Mouse (Mus musculus): ENCODE data around the gene Zfand5. TPM values are rescaled to one million over a fixed set of nuclear protein-coding genes. Genes with fewer than 3 reads are reported as not detected.

Gene Zfand5
- polyA plus RNA-seq, 1 experiment from 2014 or later: 114 TPM

Other genes with a start within 250 kb of the Zfand5 start
- gene Gda, start 201.2 kb downstream of the Zfand5 start, polyA plus RNA-seq (2016; fragmentation: Nextera tagmentation; extraction: Ambion mirVana): not detected in 2 replicates

Measured in midbrain, embryonic 10.5 days (tissue).